Mouse (Mus musculus): ENCODE measurements around the gene Osbpl10. TPM values are rescaled to one million over a fixed set of nuclear protein-coding genes. Genes with fewer than 3 reads are reported as not detected.
A peak's percentile ranks its signal among the peaks of the same experiment; 100 is the strongest.

Gene Osbpl10
- polyA plus RNA-seq, 1 experiment from 2014 or later, result 1.4 TPM

GRCm38 (mm10) chr9:115205491-115205890, 227.1 kb downstream of the Osbpl10 start:
- DNase-seq (ENCODE audit: low spot score), result peak; percentile 62
- TF ChIP-seq CTCF (IDR thresholded peaks at IDR 0.05; ENCODE audit: low read depth) (no peak), EP300 (optimal IDR thresholded peaks at IDR 0.05) (no peak)
- Histone ChIP-seq H3K4me3 (ENCODE audit: low read depth, low read length) (no peak overlapping the region), H3K27ac (replicated peaks) (no peak overlapping the region), H3K9ac (ENCODE audit: low read length) (no peak overlapping the region), H3K4me2 (replicated peaks; ENCODE audit: low read depth) (no peak overlapping the region), H3K4me1 (replicated peaks; ENCODE audit: control insufficient read depth, insufficient read depth) (0 out of 2 replicates have a peak, but pooled peaks cover 2% of the 10 kb centered on the region), H3K27me3 (ENCODE audit: control insufficient read depth, insufficient read depth, low read length) (no peaks in the 10 kb centered on the region), H3K36me3 (ENCODE audit: control insufficient read depth, insufficient read depth, low read length) (no peaks in the 10 kb centered on the region), H3K9me3 (ENCODE audit: control insufficient read depth, low read length) (no peaks in the 10 kb centered on the region)
- 11% methylated on average over 6 of the region's 6 CpGs for WGBS
- ATAC-seq (ENCODE audit: low FRiP score, low TSS enrichment), result peak; percentile 57; the same call in 1 of the 2 replicates

GRCm38 (mm10) chr9:115206219-115206618, 227.8 kb downstream of the Osbpl10 start:
- Histone ChIP-seq H3K9me3 (ENCODE audit: control insufficient read depth, low read length) (no peaks in the 10 kb centered on the region), H3K9ac (ENCODE audit: low read length) (no peak overlapping the region), H3K4me1 (replicated peaks; ENCODE audit: control insufficient read depth, insufficient read depth) (0 out of 2 replicates have a peak, but pooled peaks cover 2% of the 10 kb centered on the region), H3K27ac (replicated peaks) (no peak overlapping the region), H3K36me3 (ENCODE audit: control insufficient read depth, insufficient read depth, low read length) (no peaks in the 10 kb centered on the region), H3K4me2 (replicated peaks; ENCODE audit: low read depth) (no peak overlapping the region), H3K4me3 (ENCODE audit: low read depth, low read length) (no peak overlapping the region), H3K27me3 (ENCODE audit: control insufficient read depth, insufficient read depth, low read length) (no peaks in the 10 kb centered on the region)
- DNase-seq (ENCODE audit: low spot score) (no peak), ATAC-seq (ENCODE audit: low FRiP score, low TSS enrichment) (no peak)
- WGBS, result 48% methylated on average over 5 of the region's 5 CpGs
- TF ChIP-seq CTCF (IDR thresholded peaks at IDR 0.05; ENCODE audit: low read depth) (no peak), EP300 (optimal IDR thresholded peaks at IDR 0.05) (no peak)

GRCm38 (mm10) chr9:115209737-115210136, 231.4 kb downstream of the Osbpl10 start:
- ATAC-seq (ENCODE audit: low FRiP score, low TSS enrichment) (no peak), DNase-seq (ENCODE audit: low spot score) (no peak)
- H3K27ac ChIP-seq (replicated peaks), result no peak overlapping the region
- H3K36me3 ChIP-seq (ENCODE audit: control insufficient read depth, insufficient read depth, low read length), result no peaks in the 10 kb centered on the region
- H3K4me2 ChIP-seq (replicated peaks; ENCODE audit: low read depth), result no peak overlapping the region
- no peaks in the 10 kb centered on the region for H3K9me3 ChIP-seq (ENCODE audit: control insufficient read depth, low read length)
- TF ChIP-seq EP300 (optimal IDR thresholded peaks at IDR 0.05) (no peak), CTCF (IDR thresholded peaks at IDR 0.05; ENCODE audit: low read depth) (no peak)
- no peak overlapping the region for H3K9ac ChIP-seq (ENCODE audit: low read length)
- WGBS, result 92% methylated on average over 7 of the region's 7 CpGs
- no peaks in the 10 kb centered on the region for H3K27me3 ChIP-seq (ENCODE audit: control insufficient read depth, insufficient read depth, low read length)
- H3K4me3 ChIP-seq (ENCODE audit: low read depth, low read length), result no peak overlapping the region
- 0 out of 2 replicates have a peak, but pooled peaks cover 2% of the 10 kb centered on the region for H3K4me1 ChIP-seq (replicated peaks; ENCODE audit: control insufficient read depth, insufficient read depth)

GRCm38 (mm10) chr9:115210535-115210934, 232.2 kb downstream of the Osbpl10 start:
- Histone ChIP-seq H3K9me3 (ENCODE audit: control insufficient read depth, low read length) (no peaks in the 10 kb centered on the region), H3K36me3 (ENCODE audit: control insufficient read depth, insufficient read depth, low read length) (no peaks in the 10 kb centered on the region), H3K27ac (replicated peaks) (no peak overlapping the region), H3K4me1 (replicated peaks; ENCODE audit: control insufficient read depth, insufficient read depth) (0 out of 2 replicates have a peak, but pooled peaks cover 2% of the 10 kb centered on the region), H3K27me3 (ENCODE audit: control insufficient read depth, insufficient read depth, low read length) (no peaks in the 10 kb centered on the region), H3K9ac (ENCODE audit: low read length) (no peak overlapping the region), H3K4me2 (replicated peaks; ENCODE audit: low read depth) (no peak overlapping the region), H3K4me3 (ENCODE audit: low read depth, low read length) (no peak overlapping the region)
- ATAC-seq (ENCODE audit: low FRiP score, low TSS enrichment) (no peak), DNase-seq (ENCODE audit: low spot score) (no peak)
- no peak for TF ChIP-seq CTCF (IDR thresholded peaks at IDR 0.05; ENCODE audit: low read depth)
- 88% methylated on average over 12 of the region's 12 CpGs for WGBS

- H3K27ac ChIP-seq (replicated peaks), result no peak overlapping the region
These were observed 235.4 kb downstream of the Osbpl10 start for GRCm38 (mm10) chr9:115213755-115214264.

More at GRCm38 (mm10) chr9:115213755-115214264, 235.4 kb downstream of the Osbpl10 start:
- no peak overlapping the region for H3K9ac ChIP-seq (ENCODE audit: low read length)
- TF ChIP-seq EP300 (optimal IDR thresholded peaks at IDR 0.05), result no peak
- TF ChIP-seq CTCF (IDR thresholded peaks at IDR 0.05; ENCODE audit: low read depth), result peak; percentile 21; the same call in 1 of the 2 replicates
- H3K4me3 ChIP-seq (ENCODE audit: low read depth, low read length), result no peak overlapping the region
- WGBS, result 90% methylated on average over 5 of the region's 5 CpGs
- ATAC-seq (ENCODE audit: low FRiP score, low TSS enrichment) (no peak), DNase-seq (ENCODE audit: low spot score) (no peak)
- no peaks in the 10 kb centered on the region for H3K36me3 ChIP-seq (ENCODE audit: control insufficient read depth, insufficient read depth, low read length)
- H3K4me1 ChIP-seq (replicated peaks; ENCODE audit: control insufficient read depth, insufficient read depth), result no peaks in the 10 kb centered on the region
- H3K27me3 ChIP-seq (ENCODE audit: control insufficient read depth, insufficient read depth, low read length), result no peaks in the 10 kb centered on the region
- H3K9me3 ChIP-seq (ENCODE audit: control insufficient read depth, low read length), result no peaks in the 10 kb centered on the region
- no peak overlapping the region for H3K4me2 ChIP-seq (replicated peaks; ENCODE audit: low read depth)

All from stomach, postnatal 0 days (tissue).